Mouse (Mus musculus) CH12.LX (cell line): Measurements from ENCODE around the gene Gipc2.

Source experiments
- BHLHE40 ChIP-seq: IDR thresholded peaks from 2 replicates; pipeline ENCODE4 v1.6.1; 2011; ENCODE audit warnings: mild to moderate bottlenecking, low read depth, low read length, improper control_type of control experiment
- CTCF ChIP-seq, 2 experiments: IDR thresholded peaks in 1 of 2; conservative IDR thresholded peaks in 1 of 2; 2 replicates each; pipeline ENCODE4 v1.5.1; 2011 to 2012; ENCODE audit warnings: low read depth in 2 of 2, low read length in 2 of 2, improper control_type of control experiment in 1 of 2, inconsistent platforms in 1 of 2, mild to moderate bottlenecking in 1 of 2, moderate library complexity in 1 of 2
- EP300 ChIP-seq: IDR thresholded peaks from 2 replicates; pipeline ENCODE4 v1.6.1; 2011; ENCODE audit warnings: low read length, improper control_type of control experiment
- ZKSCAN1 ChIP-seq: IDR thresholded peaks from 2 replicates; pipeline ENCODE4 v1.6.1; 2012; ENCODE audit warnings: low read depth, inconsistent platforms, low read length, improper control_type of control experiment, borderline replicate concordance

DNA sequence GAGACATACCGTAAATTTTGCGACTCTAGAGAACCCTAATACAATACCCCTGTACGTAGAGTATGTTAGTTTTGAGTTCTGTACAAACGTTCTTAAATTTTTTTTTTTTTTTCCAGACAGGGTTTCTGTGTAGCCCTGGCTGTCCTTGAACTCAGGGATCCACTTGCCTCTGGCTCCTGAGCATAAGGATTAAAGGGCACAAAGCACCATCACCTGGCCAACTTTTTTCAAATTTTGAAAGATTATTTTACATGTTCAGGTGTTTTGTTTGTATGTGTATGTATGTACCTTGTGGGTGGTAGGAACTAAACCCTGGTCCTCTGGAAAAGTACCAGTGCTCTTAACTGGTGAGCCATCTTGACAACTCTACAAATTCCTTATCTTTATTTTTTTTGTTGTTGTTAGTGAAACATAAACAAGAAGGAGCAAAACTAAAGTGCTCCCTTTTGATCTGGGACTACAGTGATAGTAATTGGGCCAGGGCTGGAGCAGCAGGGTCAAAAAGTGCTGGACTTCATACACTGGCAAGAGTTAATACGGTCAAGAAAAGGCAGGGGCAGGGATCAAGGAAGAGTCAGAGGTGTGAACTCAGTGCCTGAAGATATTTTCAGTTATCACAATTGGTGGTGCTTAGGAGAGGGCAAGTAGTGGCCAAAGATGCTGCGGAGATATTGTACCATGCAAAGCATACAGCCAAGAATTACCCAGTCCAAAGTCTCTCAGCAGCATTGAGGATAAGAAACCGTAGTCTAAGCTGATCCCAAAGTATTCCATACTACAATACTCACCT is 42.3 kb upstream of the Gipc2 start:
- TF ChIP-seq EP300 (no peak), ZKSCAN1 (no peak), BHLHE40 (no peak), CTCF (conservative IDR thresholded peaks at IDR 0.05 in 1 of 2, IDR thresholded peaks at IDR 0.05 in 1 of 2; ENCODE audit: low read depth in 2 of 2, low read length in 2 of 2) (no peak)
